Mouse (Mus musculus) embryonic facial prominence, embryonic 11.5 days (tissue): ENCODE results near the gene Gmpr. TPM values are rescaled to one million over a fixed set of nuclear protein-coding genes. Genes with fewer than 3 reads are reported as not detected.

Source experiments
- ATAC-seq: fragments of 200-750 bp; cut with Nextera tagmentation; replicated peaks from 2 replicates; pipeline ENCODE4 v1.8.0; 2017; ENCODE audit warnings: low read depth; ENCODE audit not compliant: insufficient number of reproducible peaks, low FRiP score, low TSS enrichment
- DNase-seq: peaks from one replicate; pipeline ENCODE4 v3.0.0-alpha.2; 2015; ENCODE audit warnings: low spot score
- H3K27ac ChIP-seq: fragments of 300-500 bp; sonication (generic); replicated peaks from 2 replicates; pipeline ENCODE4 v1.5.1; 2014; ENCODE audit warnings: mild to moderate bottlenecking, low read depth, low read length, control low read depth
- H3K27me3 ChIP-seq: fragments of 300-500 bp; sonication (generic); 2 replicates; pipeline ENCODE4 v1.6.1; 2014; ENCODE audit warnings: mild to moderate bottlenecking, low read length, moderate library complexity, mixed read lengths; ENCODE audit not compliant: control insufficient read depth, insufficient read depth
- H3K36me3 ChIP-seq: fragments of 300-500 bp; sonication (generic); replicated peaks from 2 replicates; pipeline ENCODE4 v1.6.1; 2014; ENCODE audit warnings: low read depth, mild to moderate bottlenecking, low read length, moderate library complexity, mixed read lengths; ENCODE audit not compliant: control insufficient read depth, insufficient read depth
- H3K4me1 ChIP-seq: fragments of 300-500 bp; sonication (generic); 2 replicates; pipeline ENCODE4 v1.6.1; 2014; ENCODE audit warnings: low read length, mixed read lengths; ENCODE audit not compliant: control insufficient read depth, insufficient read depth
- H3K4me2 ChIP-seq: fragments of 300-500 bp; sonication (generic); 2 replicates; pipeline ENCODE4 v1.6.1; 2014; ENCODE audit warnings: low read depth, mild to moderate bottlenecking, control low read depth, low read length, moderate library complexity
- H3K4me3 ChIP-seq: fragments of 300-500 bp; sonication (generic); 2 replicates; pipeline ENCODE4 v1.5.1; 2014; ENCODE audit warnings: low read depth, low read length, control low read depth
- H3K9ac ChIP-seq: fragments of 300-500 bp; sonication (generic); replicated peaks from 2 replicates; pipeline ENCODE4 v1.6.1; 2014; ENCODE audit warnings: mild to moderate bottlenecking, control low read depth, low read length
- H3K9me3 ChIP-seq: fragments of 300-500 bp; sonication (generic); replicated peaks from 2 replicates; pipeline ENCODE4 v1.6.1; 2016; ENCODE audit warnings: mild to moderate bottlenecking, low read length, inconsistent platforms, mixed read lengths; ENCODE audit not compliant: control insufficient read depth
- WGBS: fragments of 180-500 bp; shearing (Covaris S2); extraction: QIAGEN DNeasy Blood & Tissue Kit; methylation state at CpG from one replicate; pipeline ENCODE4 v1.1.7; 2014; 5-methylcytosine and 5-hydroxymethylcytosine counted together
- polyA plus RNA-seq: library from polyadenylated mRNA; unstranded; fragments of >200 nt; fragmentation: Nextera tagmentation; extraction: Ambion mirVana; gene quantifications from 2 replicates; pipeline ENCODE4 v1.2.1, GENCODE M21; 2014

Gmpr gene
- polyA plus RNA-seq, 1 experiment from 2014 or later: 21.9 TPM

GRCm38 (mm10) chr13:45508495-45508894 is 1.3 kb downstream of the Gmpr start:
- peak overlapping the region; percentile 73 for H3K4me2 ChIP-seq
- no peak overlapping the region for H3K27ac ChIP-seq
- no peak overlapping the region for H3K9ac ChIP-seq
- no peaks in the 10 kb centered on the region; the same call in 1 of the 2 replicates for H3K4me1 ChIP-seq
- H3K9me3 ChIP-seq: no peaks in the 10 kb centered on the region
- peak; percentile 37 for DNase-seq
- no peak for ATAC-seq
- H3K4me3 ChIP-seq: peak overlapping the region; percentile 50
- WGBS: 2% methylated on average over 8 of the region's 8 CpGs
- 0 out of 2 replicates have a peak, but pooled peaks cover 2% of the 10 kb centered on the region for H3K27me3 ChIP-seq
- H3K36me3 ChIP-seq: no peaks in the 10 kb centered on the region

- Histone ChIP-seq H3K9me3 (no peaks in the 10 kb centered on the region), H3K4me1 (no peaks in the 10 kb centered on the region; the same call in 1 of the 2 replicates), H3K9ac (no peak overlapping the region), H3K4me2 (no peak overlapping the region), H3K27me3 (0 out of 2 replicates have a peak, but pooled peaks cover 2% of the 10 kb centered on the region), H3K27ac (no peak overlapping the region), H3K36me3 (no peaks in the 10 kb centered on the region), H3K4me3 (no peak overlapping the region)
- WGBS: 68% methylated on average over 6 of the region's 6 CpGs
- DNase-seq (no peak), ATAC-seq (no peak)
Measured at GRCm38 (mm10) chr13:45509366-45509765, 2.1 kb downstream of the Gmpr start.

- ATAC-seq: no peak
- Histone ChIP-seq H3K4me3 (no peak overlapping the region), H3K27ac (no peak overlapping the region), H3K4me1 (no peaks in the 10 kb centered on the region; the same call in 1 of the 2 replicates), H3K9me3 (no peaks in the 10 kb centered on the region), H3K27me3 (0 out of 2 replicates have a peak, but pooled peaks cover 2% of the 10 kb centered on the region), H3K4me2 (no peak overlapping the region), H3K36me3 (no peaks in the 10 kb centered on the region), H3K9ac (no peak overlapping the region)
- WGBS: 90% methylated on average over 6 of the region's 6 CpGs
- no peak for DNase-seq
Measured at GRCm38 (mm10) chr13:45511706-45512435, 4.6 kb downstream of the Gmpr start.

DNA sequence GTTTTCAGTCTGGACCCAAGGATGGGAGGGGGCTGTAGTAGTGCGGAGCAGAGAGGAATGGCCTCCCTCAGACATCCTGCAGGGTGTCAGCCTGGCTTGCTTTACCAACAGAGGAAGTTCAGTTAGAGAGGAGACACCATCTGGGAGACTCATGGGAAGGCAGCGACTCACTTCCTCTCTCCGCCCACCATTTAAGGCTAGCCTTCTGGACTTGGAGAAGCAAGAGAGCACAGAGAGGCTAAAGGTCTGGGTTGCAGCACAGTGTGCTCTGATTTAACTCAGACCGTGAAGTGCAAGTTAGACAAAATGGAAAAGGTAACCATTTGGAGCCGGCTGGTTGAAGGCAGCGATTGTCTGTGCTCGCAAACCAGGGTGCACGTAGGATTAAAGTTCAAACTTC is 5.3 kb downstream of the Gmpr start:
- 0 out of 2 replicates have a peak, but pooled peaks cover 2% of the 10 kb centered on the region for H3K27me3 ChIP-seq
- no peaks in the 10 kb centered on the region; the same call in 1 of the 2 replicates for H3K4me1 ChIP-seq
- no peak for ATAC-seq
- no peak overlapping the region for H3K4me3 ChIP-seq
- H3K9ac ChIP-seq: no peak overlapping the region
- H3K27ac ChIP-seq: no peak overlapping the region
- H3K4me2 ChIP-seq: no peak overlapping the region
- H3K36me3 ChIP-seq: no peaks in the 10 kb centered on the region
- WGBS: 72% methylated on average over 8 of the region's 8 CpGs
- peak; percentile 21 for DNase-seq
- H3K9me3 ChIP-seq: no peaks in the 10 kb centered on the region

DNA sequence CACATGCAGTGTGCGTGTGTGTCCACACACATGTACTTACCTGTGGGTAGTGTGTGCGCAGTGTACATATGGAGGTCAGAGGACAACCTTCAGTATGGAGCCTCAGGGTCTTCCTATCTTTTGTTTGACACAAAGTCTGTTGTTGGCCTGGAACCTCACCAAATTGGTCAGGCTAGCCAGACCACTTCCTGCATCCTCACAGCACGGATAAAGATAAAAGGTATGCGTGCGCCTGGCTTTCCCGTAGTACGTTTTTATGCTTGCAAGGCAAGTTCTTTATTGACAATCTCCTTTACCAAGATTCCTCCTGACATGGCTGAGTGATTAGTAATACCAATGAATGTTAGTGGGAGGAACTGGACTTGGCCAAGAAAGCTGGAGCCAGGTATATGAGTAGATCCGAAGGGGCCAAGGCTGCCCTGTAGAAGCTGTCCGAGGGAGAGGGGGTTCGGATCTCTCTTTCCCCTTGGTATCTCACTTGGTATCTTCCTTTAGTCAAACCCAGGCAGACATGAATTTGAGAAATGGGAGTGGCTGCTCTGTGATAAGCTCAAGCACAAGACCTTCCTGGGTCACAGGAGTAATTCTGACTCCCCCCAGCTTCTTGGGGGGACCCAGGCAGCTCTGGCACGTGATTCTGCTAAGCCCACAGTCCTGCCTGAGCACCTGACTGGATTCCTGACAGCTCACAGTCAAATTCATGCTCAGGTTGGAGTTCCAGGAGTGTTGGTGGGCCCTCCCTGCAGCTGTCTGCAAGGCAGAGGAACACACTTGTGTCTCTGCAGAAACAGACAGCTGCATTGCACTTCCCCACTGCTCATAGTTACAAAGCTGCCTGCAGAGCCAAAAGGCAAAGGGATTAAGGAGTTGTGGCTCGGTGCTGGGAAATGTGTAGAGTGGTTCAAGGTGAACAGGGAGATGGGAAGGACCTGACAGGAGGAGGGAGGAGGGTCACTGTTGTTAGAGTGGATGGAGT is 6.1 kb downstream of the Gmpr start:
- H3K4me3 ChIP-seq: no peak overlapping the region
- H3K9ac ChIP-seq: no peak overlapping the region
- ATAC-seq: no peak
- H3K27ac ChIP-seq: no peak overlapping the region
- no peaks in the 10 kb centered on the region; the same call in 1 of the 2 replicates for H3K4me1 ChIP-seq
- 80% methylated on average over 12 of the region's 12 CpGs for WGBS
- H3K27me3 ChIP-seq: 0 out of 2 replicates have a peak, but pooled peaks cover 2% of the 10 kb centered on the region
- H3K4me2 ChIP-seq: no peak overlapping the region
- H3K9me3 ChIP-seq: no peaks in the 10 kb centered on the region
- DNase-seq: no peak
- no peaks in the 10 kb centered on the region for H3K36me3 ChIP-seq

DNA sequence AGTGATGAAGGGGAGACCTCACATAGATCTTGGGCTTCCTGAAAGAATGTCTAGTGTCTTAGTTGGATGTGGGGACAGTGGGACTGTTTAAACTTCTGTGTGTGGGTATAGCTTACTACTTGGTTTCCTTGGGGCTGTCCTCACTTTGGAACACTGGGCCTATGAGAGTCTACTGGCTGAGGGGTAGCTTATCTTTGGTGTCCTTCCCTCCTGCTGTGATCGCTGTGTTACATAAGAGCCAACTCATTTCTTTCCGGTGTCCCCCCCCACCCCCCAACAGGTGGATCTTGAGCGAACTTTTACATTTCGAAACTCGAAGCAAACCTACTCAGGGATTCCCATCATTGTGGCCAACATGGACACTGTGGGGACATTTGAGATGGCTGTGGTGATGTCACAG is 6.9 kb downstream of the Gmpr start:
- Histone ChIP-seq H3K27ac (no peak overlapping the region), H3K9ac (no peak overlapping the region), H3K36me3 (no peaks in the 10 kb centered on the region), H3K9me3 (no peaks in the 10 kb centered on the region), H3K27me3 (0 out of 2 replicates have a peak, but pooled peaks cover 2% of the 10 kb centered on the region), H3K4me3 (no peak overlapping the region), H3K4me1 (no peaks in the 10 kb centered on the region; the same call in 1 of the 2 replicates), H3K4me2 (no peak overlapping the region)
- WGBS: 90% methylated on average over 5 of the region's 5 CpGs
- ATAC-seq (no peak), DNase-seq (no peak)

GRCm38 (mm10) chr13:45514832-45515422 is 7.7 kb downstream of the Gmpr start:
- no peaks in the 10 kb centered on the region for H3K27me3 ChIP-seq
- DNase-seq: no peak
- no peak for ATAC-seq
- H3K9ac ChIP-seq: no peak overlapping the region
- 39% methylated on average over 8 of the region's 8 CpGs for WGBS
- H3K27ac ChIP-seq: no peak overlapping the region
- H3K4me2 ChIP-seq: no peak overlapping the region
- no peaks in the 10 kb centered on the region for H3K36me3 ChIP-seq
- no peak overlapping the region for H3K4me3 ChIP-seq
- no peaks in the 10 kb centered on the region for H3K9me3 ChIP-seq
- H3K4me1 ChIP-seq: no peaks in the 10 kb centered on the region; the same call in 1 of the 2 replicates
